Mouse (Mus musculus): ENCODE data around the gene Otub1. TPM values are rescaled to one million over a fixed set of nuclear protein-coding genes. Genes with fewer than 3 reads are reported as not detected.
A peak's percentile ranks its signal among the peaks of the same experiment; 100 is the strongest.

Otub1 gene
- 111 and 112 TPM in 2 replicates for polyA plus RNA-seq (2012; ENCODE audit: insufficient read depth, low replicate concordance)

DNA sequence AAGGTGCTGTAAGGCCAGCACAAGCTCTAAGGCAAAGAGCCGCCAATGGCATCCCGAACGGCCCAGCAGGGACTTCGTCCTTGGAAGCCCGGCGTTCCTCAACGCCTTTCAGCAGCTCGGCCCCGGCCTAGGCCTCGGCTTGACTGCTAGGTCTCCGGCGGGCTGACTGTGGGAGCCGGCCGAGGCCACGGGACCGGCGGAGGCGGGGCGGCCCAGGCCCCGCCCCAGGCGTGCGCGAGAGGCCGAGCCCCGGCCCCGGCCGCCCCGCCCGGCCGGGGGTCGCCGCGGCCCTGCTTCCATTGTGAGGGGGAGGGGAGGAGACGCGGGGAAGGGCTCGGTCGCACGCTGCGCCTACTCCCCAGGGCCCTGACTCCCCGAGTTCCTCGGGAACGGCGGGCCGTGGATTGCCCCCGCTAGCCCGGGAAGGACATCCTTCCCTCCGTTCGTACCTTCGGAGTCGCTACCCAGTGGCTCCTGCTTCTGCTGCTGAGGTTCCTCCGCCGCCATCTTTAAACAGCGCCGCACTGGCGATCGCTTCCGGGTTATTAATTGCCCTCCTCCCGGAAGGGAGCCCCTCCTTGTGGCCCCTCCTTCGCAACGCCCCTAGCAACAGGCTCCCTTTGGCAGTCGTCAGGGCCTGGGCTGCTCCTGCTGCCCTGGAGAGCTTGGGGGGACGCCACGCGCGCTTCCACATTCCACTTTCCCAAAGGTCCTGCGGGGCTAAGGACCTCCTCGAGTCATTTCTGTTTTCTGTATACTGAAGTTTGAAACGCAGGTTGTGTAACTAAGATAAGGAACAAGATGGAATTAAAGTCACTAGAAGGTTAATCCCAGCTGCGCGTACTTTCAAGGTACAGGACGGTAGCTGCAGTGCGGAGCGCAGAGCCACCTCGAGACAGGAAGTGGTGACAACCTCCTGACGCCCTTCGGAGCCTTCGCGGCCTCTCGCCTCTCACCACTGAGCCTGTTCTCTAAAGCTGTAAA, at the start of gene Otub1:
TSS of gene Otub1 (minus strand) at position 564 of the 984 bp plus-strand sequence.
- no peaks in the 10 kb centered on the region for H3K27me3 ChIP-seq (replicated peaks)
- peak within 1 kb of the TSS; percentile 98 for H3K4me3 ChIP-seq (replicated peaks)
- TF ChIP-seq GATA1 (IDR thresholded peaks at IDR 0.05; ENCODE audit: borderline replicate concordance, low read length) (no peak), FLI1 (IDR thresholded peaks at IDR 0.05; ENCODE audit: low read length) (no peak)
- no peaks in the 10 kb centered on the region for H3K9me3 ChIP-seq
- peaks cover 58% of the 10 kb centered on the region for H3K4me1 ChIP-seq
- peaks cover 42% of the 10 kb centered on the region for H3K36me3 ChIP-seq (replicated peaks; ENCODE audit: low read length)

DNA sequence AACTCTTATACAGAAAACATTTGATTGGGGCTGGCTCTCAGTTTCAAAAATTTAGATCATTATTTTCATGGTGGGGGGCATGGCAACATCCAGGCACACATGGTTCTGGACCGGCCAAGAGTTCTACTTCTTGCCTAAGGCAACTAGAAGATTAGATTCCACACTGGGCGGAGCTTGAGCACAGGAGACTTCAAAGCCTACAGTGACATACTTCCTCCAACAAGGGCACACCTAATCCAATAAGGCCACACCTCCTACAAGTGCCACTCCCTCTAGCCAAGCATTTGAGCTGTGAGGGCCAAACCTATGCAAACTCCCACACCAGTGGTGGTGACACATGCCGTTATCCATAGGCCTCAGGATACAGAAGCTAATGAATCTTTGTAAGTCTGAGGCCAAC, 39.9 kb upstream of the Otub1 start:
- peaks cover 24% of the 10 kb centered on the region for H3K27me3 ChIP-seq (replicated peaks)
- H3K4me1 ChIP-seq = peaks cover 24% of the 10 kb centered on the region
- H3K4me3 ChIP-seq (replicated peaks) = no peak overlapping the region
- no peak for TF ChIP-seq GATA1 (IDR thresholded peaks at IDR 0.05; ENCODE audit: borderline replicate concordance, low read length)
- no peak for TF ChIP-seq FLI1 (IDR thresholded peaks at IDR 0.05; ENCODE audit: low read length)
- no peaks in the 10 kb centered on the region for H3K9me3 ChIP-seq
- H3K36me3 ChIP-seq (replicated peaks; ENCODE audit: low read length) = no peaks in the 10 kb centered on the region

DNA sequence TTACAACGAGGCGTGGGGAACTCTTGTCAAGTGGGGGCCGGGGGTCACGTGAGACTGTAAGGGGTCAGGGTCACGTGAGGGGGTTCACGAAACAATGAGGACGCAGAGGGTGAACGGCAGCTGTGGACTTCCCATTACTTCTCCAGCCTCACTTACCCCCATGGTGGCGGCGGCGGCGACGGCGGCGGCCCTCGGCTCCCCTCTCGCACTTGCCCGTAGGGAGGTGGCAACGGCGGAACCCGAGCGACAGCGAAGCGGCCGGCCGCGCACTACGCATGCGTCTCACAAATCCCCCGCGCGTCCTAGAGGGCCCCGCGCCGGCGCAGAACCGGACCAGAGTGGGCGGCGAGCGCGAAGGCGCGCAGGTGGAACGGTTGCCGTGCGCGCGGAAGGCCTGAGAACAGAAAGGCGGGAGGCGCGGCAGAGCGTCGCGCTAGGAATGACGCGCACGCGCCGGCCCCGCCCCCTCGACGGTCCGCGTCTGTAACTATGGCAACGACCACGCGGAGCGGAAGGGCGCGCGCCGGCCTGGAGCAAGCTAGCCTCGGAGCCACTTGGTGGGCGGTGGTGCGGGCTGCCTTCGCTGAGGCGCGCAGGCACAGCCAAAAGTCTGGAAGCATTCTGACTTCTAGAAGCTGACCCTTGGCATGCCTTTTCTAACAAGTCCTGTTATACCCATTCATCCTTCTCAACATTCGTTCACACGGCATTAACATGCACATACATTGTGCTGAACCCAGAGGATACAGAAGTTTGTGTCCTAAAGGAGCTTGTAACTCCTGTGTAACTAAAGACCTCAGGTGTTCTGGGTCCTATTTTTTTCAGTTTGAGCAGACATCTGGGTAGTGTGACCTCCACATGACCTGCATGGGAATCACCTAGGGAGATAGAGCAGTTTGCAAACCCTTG, 34.9 kb upstream of the Otub1 start, which contains the start of gene Naa40:
TSS of gene Naa40 (minus strand) at position 402 of the 909 bp plus-strand sequence.
- H3K9me3 ChIP-seq = no peaks in the 10 kb centered on the region
- TF ChIP-seq GATA1 (IDR thresholded peaks at IDR 0.05; ENCODE audit: borderline replicate concordance, low read length) (no peak), FLI1 (IDR thresholded peaks at IDR 0.05; ENCODE audit: low read length) (no peak)
- peaks cover 26% of the 10 kb centered on the region for H3K36me3 ChIP-seq (replicated peaks; ENCODE audit: low read length)
- H3K4me3 ChIP-seq (replicated peaks) = peak within 1 kb of the TSS; percentile 99
- H3K27me3 ChIP-seq (replicated peaks) = peaks cover 24% of the 10 kb centered on the region
- peaks cover 50% of the 10 kb centered on the region for H3K4me1 ChIP-seq

DNA sequence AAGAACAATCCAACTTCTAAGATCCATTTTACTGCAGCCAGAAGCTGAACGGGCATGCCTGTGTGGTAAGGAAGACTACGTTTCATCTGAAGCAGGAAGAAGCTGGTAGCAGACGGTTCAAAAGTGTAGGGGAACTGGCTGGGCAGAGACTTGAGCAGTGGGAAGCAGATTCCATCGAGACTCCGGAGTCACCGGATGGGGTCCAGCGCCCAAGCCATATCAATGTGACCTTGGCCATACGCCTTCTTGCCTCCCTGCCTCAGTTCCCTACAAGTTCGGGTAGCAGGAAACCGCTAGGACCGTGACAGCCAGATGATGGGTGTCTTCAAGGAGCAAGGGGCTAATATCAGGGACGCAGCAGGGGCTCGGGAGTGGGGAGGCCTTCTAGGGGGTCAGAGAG, 34.2 kb upstream of the Otub1 start:
- Histone ChIP-seq H3K27me3 (replicated peaks) (peaks cover 23% of the 10 kb centered on the region), H3K4me1 (peaks cover 55% of the 10 kb centered on the region), H3K36me3 (replicated peaks; ENCODE audit: low read length) (peaks cover 33% of the 10 kb centered on the region), H3K9me3 (no peaks in the 10 kb centered on the region), H3K4me3 (replicated peaks) (peak overlapping the region; percentile 99)
- no peak for TF ChIP-seq FLI1 (IDR thresholded peaks at IDR 0.05; ENCODE audit: low read length)

DNA sequence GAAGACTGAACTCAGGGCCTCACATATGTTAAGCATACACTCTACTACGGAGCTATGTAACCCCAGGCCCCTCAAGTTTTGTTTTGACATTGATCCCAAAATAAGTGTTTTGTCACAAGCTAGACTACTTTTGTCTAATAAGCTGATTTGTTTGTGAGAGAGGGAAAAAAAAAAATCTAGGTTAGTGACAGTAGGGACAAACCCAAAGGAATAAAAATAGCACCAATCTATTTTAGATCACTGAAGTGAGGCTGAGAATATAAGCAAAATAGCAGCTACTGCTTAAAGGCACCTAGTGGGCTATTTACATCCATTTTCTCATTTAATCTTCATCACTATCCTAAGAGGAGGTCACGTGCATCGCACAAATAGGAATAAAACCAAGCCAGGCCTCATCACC, 33.5 kb upstream of the Otub1 start:
- H3K4me3 ChIP-seq (replicated peaks) = peak overlapping the region; percentile 99
- H3K4me1 ChIP-seq = peaks cover 61% of the 10 kb centered on the region
- TF ChIP-seq FLI1 (IDR thresholded peaks at IDR 0.05; ENCODE audit: low read length) = no peak
- no peak for TF ChIP-seq GATA1 (IDR thresholded peaks at IDR 0.05; ENCODE audit: borderline replicate concordance, low read length)
- H3K27me3 ChIP-seq (replicated peaks) = peaks cover 17% of the 10 kb centered on the region
- H3K9me3 ChIP-seq = no peaks in the 10 kb centered on the region
- H3K36me3 ChIP-seq (replicated peaks; ENCODE audit: low read length) = peaks cover 35% of the 10 kb centered on the region

DNA sequence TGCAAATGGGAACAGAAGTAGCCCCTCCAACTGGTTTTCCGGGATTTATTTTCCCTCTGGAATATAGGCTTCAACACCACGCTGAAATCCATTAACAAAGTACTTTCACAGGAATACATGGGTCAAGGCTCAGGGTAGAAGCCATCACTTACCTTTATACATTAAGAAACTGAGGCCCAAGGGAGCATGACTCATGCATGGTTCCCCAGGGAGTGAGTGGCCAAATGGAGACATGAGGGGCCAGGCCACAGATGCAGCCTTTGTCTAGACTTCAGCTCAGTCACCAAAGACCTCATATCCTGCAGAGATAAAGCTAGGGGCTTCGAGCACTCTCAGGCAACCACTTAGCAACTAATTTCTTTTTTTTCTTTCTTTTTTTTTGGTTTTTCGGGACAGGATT, 30.6 kb upstream of the Otub1 start:
- Histone ChIP-seq H3K4me3 (replicated peaks) (peak overlapping the region; percentile 23), H3K36me3 (replicated peaks; ENCODE audit: low read length) (peaks cover 61% of the 10 kb centered on the region), H3K9me3 (no peaks in the 10 kb centered on the region), H3K4me1 (peaks cover 63% of the 10 kb centered on the region), H3K27me3 (replicated peaks) (no peaks in the 10 kb centered on the region)
- no peak for TF ChIP-seq FLI1 (IDR thresholded peaks at IDR 0.05; ENCODE audit: low read length)
- TF ChIP-seq GATA1 (IDR thresholded peaks at IDR 0.05; ENCODE audit: borderline replicate concordance, low read length) = no peak

DNA sequence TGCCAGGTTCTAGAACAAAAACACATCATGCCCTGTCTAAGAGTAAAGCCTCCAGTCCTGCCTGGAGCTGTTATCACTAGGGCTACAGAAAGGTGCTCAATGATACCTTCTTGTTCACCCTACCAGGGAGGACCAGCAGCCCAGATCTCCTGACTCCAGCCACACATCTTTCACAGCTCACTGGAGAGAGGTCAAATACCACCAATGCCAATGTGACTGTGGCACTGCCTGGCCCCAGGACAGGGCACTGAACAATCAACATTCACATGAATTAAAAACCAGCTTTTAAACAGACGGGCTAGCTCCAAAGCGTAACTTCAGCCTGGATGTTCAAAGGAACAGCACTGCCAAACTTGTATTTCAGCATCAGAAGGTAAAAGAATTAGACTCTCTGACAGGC, 29.9 kb upstream of the Otub1 start:
- TF ChIP-seq FLI1 (IDR thresholded peaks at IDR 0.05; ENCODE audit: low read length) (no peak), GATA1 (IDR thresholded peaks at IDR 0.05; ENCODE audit: borderline replicate concordance, low read length) (no peak)

DNA sequence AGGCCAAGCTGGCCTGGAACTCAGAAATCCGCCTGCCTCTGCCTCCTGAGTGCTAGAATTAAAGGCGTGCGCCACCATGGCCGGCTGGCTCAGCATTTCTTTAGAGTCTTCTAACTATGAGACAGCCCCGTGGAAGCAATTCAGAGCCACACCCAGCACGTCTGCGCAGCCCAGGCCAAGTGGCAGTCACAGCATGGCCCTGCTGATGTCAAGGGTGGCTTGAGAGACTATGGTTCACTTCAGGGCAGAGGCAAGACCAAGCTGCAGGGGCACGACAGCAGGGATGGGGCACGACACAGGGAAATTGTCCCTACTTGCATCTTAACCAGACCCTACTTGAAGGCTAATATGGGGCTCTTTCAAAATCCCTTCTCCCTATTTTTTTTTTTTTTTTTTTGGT, 29.3 kb upstream of the Otub1 start:
- no peaks in the 10 kb centered on the region for H3K9me3 ChIP-seq
- H3K27me3 ChIP-seq (replicated peaks) = no peaks in the 10 kb centered on the region
- H3K4me3 ChIP-seq (replicated peaks) = no peak overlapping the region
- H3K36me3 ChIP-seq (replicated peaks; ENCODE audit: low read length) = peaks cover 74% of the 10 kb centered on the region
- H3K4me1 ChIP-seq = peaks cover 57% of the 10 kb centered on the region
- TF ChIP-seq FLI1 (IDR thresholded peaks at IDR 0.05; ENCODE audit: low read length) (no peak), GATA1 (IDR thresholded peaks at IDR 0.05; ENCODE audit: borderline replicate concordance, low read length) (no peak)

More for the DNA sequence above, 29.9 kb upstream of the Otub1 start:
- no peak overlapping the region for H3K4me3 ChIP-seq (replicated peaks)
- no peaks in the 10 kb centered on the region for H3K9me3 ChIP-seq
- no peaks in the 10 kb centered on the region for H3K27me3 ChIP-seq (replicated peaks)
- H3K4me1 ChIP-seq = peaks cover 58% of the 10 kb centered on the region
- peaks cover 68% of the 10 kb centered on the region for H3K36me3 ChIP-seq (replicated peaks; ENCODE audit: low read length)

DNA sequence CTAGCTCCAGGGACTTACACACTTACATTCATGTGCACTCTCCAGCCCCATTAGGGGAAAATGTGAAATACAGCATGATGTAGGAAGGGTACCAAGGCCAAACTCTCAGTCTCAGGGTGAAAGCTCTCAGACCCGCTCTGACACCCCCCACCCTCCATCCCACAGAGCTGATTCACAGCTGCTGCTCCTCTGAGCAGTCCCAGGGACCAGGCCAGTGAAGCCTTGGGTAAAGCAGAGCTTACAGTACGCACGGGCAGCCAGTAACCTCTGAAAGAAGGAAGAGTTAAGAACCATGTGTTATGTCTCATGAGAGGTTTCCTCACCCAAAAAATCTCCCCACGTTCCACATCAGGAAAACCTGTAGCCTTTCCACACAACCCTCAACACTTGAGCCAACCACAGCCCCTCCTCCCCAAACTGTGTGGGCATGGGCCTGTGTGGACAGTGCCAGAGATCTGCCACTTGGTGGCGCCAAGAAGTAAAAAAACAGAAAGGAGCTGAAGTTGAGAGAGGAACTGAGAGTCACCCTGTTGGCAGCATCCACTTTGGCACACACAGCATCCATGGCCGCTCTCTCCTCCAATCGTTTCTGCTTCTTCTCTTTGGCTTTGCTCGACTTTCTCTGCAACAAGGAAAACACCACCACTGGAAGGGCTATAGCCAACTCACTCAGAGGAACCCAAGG, 28.6 kb upstream of the Otub1 start:
- Histone ChIP-seq H3K4me1 (peaks cover 53% of the 10 kb centered on the region), H3K36me3 (replicated peaks; ENCODE audit: low read length) (peaks cover 81% of the 10 kb centered on the region), H3K9me3 (no peaks in the 10 kb centered on the region), H3K27me3 (replicated peaks) (no peaks in the 10 kb centered on the region), H3K4me3 (replicated peaks) (no peak overlapping the region)
- TF ChIP-seq GATA1 (IDR thresholded peaks at IDR 0.05; ENCODE audit: borderline replicate concordance, low read length) = no peak
- TF ChIP-seq FLI1 (IDR thresholded peaks at IDR 0.05; ENCODE audit: low read length) = no peak
